Mouse (Mus musculus) lung, postnatal 0 days (tissue): Measurements from ENCODE around the gene Kdelr3. TPM values are rescaled to one million over a fixed set of nuclear protein-coding genes. Genes with fewer than 3 reads are reported as not detected.
A peak's percentile ranks its signal among the peaks of the same experiment; 100 is the strongest.

Experiments used
- ATAC-seq: fragments of 200-750 bp; cut with Nextera tagmentation; 2 replicates; pipeline ENCODE4 v1.8.0; 2017; ENCODE audit warnings: moderate library complexity
- DNase-seq: peaks from one replicate; pipeline ENCODE4 v3.0.0-alpha.2; 2016; ENCODE audit warnings: low spot score
- H3K27ac ChIP-seq: fragments of 300-500 bp; sonication (generic); 2 replicates; pipeline ENCODE4 v1.5.1; 2014; ENCODE audit warnings: antibody characterized with exemption, mild to moderate bottlenecking, low read length, mixed read lengths
- H3K27me3 ChIP-seq: fragments of 300-500 bp; sonication (generic); replicated peaks from 2 replicates; pipeline ENCODE4 v1.6.1; 2014; ENCODE audit warnings: low read length, mixed read lengths; ENCODE audit not compliant: insufficient read depth
- H3K36me3 ChIP-seq: fragments of 300-500 bp; sonication (generic); 2 replicates; pipeline ENCODE4 v1.6.1; 2014; ENCODE audit warnings: low read length, mixed read lengths; ENCODE audit not compliant: insufficient read depth
- H3K4me1 ChIP-seq: fragments of 300-500 bp; sonication (generic); 2 replicates; pipeline ENCODE4 v1.6.1; 2014; ENCODE audit warnings: antibody characterized with exemption, low read depth, low read length, mixed read lengths; ENCODE audit not compliant: insufficient read depth
- H3K4me2 ChIP-seq: fragments of 300-500 bp; sonication (generic); replicated peaks from 2 replicates; pipeline ENCODE4 v1.6.1; 2014; ENCODE audit warnings: low read depth, mild to moderate bottlenecking, low read length, moderate library complexity, mixed read lengths
- H3K4me3 ChIP-seq: fragments of 300-500 bp; sonication (generic); 2 replicates; pipeline ENCODE4 v1.5.1; 2014; ENCODE audit warnings: low read depth, low read length
- H3K9ac ChIP-seq: fragments of 300-500 bp; sonication (generic); replicated peaks from 2 replicates; pipeline ENCODE4 v1.6.1; 2014; ENCODE audit warnings: low read depth, mild to moderate bottlenecking
- H3K9me3 ChIP-seq: fragments of 300-500 bp; sonication (generic); 2 replicates; pipeline ENCODE4 v1.6.1; 2016; ENCODE audit warnings: low read length, mixed read lengths
- CTCF ChIP-seq: IDR thresholded peaks from 2 replicates; pipeline ENCODE4 v1.5.1; 2016; ENCODE audit warnings: antibody characterized with exemption, mild to moderate bottlenecking
- EP300 ChIP-seq: IDR thresholded peaks from 2 replicates; pipeline ENCODE4 v1.6.1; 2016; ENCODE audit warnings: antibody characterized with exemption, mild to moderate bottlenecking, control low read depth
- WGBS: fragments of 180-500 bp; shearing (Covaris S2); extraction: QIAGEN DNeasy Blood & Tissue Kit; methylation state at CpG from one replicate; pipeline ENCODE4 v1.1.7; 2014; 5-methylcytosine and 5-hydroxymethylcytosine counted together
- polyA plus RNA-seq: library from polyadenylated mRNA; unstranded; fragments of >200 nt; fragmentation: Nextera tagmentation; extraction: Ambion mirVana; gene quantifications from 2 replicates; pipeline ENCODE4 v1.2.1, GENCODE M21; 2015

Kdelr3 gene
- polyA plus RNA-seq, 1 experiment from 2014 or later = 64.5 TPM

DNA sequence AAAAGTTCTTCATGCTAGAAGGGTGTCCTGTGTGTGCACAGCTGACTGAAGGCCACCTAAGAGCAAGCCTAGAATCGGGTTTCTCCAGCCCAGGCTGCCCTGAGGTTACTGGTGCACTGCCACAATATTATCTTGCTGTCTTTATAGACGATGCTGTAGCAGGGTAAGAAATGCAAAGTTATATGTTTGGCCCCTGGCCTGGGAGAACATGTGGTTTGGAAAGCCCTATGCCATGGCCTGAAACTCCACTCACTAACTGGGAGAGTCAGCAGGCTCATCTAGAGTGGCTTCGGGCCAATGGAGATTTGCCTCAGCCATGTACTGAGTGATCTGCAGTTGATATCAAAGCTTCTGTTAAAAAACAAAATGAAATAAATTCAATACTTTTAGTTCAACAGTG lies 17.6 kb downstream of the Kdelr3 start:
- Histone ChIP-seq H3K9ac (no peak overlapping the region), H3K4me1 (no peaks in the 10 kb centered on the region), H3K9me3 (no peaks in the 10 kb centered on the region), H3K4me3 (no peak overlapping the region), H3K4me2 (no peak overlapping the region), H3K36me3 (peaks cover 85% of the 10 kb centered on the region), H3K27me3 (no peaks in the 10 kb centered on the region), H3K27ac (no peak overlapping the region)
- TF ChIP-seq CTCF (no peak), EP300 (no peak)
- 77% methylated on average over 3 of the region's 3 CpGs for WGBS
- ATAC-seq (no peak), DNase-seq (no peak)

GRCm38 (mm10) chr15:79543968-79544367 lies 27.8 kb downstream of the Kdelr3 start:
- Histone ChIP-seq H3K4me3 (no peak overlapping the region), H3K4me2 (peak overlapping the region; percentile 30), H3K27me3 (no peaks in the 10 kb centered on the region), H3K9me3 (no peaks in the 10 kb centered on the region), H3K27ac (no peak overlapping the region), H3K36me3 (peaks cover 30% of the 10 kb centered on the region), H3K9ac (no peak overlapping the region), H3K4me1 (peaks cover 15% of the 10 kb centered on the region)
- WGBS = 63% methylated on average over 3 of the region's 3 CpGs
- ATAC-seq (no peak), DNase-seq (peak; percentile 81)
- TF ChIP-seq CTCF = no peak
- TF ChIP-seq EP300 = peak; percentile 38; the same call in 1 of the 2 replicates

DNA sequence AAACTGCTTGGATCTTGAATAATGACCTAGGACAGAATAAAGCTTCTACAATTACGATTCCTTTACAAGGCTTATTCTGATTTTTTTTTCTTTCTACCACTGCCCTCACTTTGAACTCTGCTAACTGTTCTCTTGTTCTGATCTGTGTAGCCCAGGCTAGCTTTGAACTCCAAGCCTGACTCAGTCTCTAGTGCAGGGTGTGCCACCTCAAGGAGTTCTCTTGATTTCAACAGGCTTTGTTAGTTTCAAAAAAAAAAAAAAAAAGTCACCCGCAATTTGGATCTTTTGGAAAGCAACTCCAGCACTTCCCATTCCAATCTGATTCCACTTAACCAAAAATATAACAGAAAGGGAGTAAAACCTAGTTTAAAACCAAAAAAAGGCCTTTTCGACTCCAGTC lies 29.3 kb downstream of the Kdelr3 start:
- peaks cover 15% of the 10 kb centered on the region for H3K36me3 ChIP-seq
- H3K4me1 ChIP-seq = peaks cover 15% of the 10 kb centered on the region
- no peaks in the 10 kb centered on the region for H3K9me3 ChIP-seq
- peak overlapping the region; percentile 100 for H3K27ac ChIP-seq
- H3K9ac ChIP-seq = peak overlapping the region; percentile 100
- no peaks in the 10 kb centered on the region for H3K27me3 ChIP-seq
- H3K4me2 ChIP-seq = peak overlapping the region; percentile 64
- peak; percentile 57 for DNase-seq
- WGBS = 2% methylated on average over 3 of the region's 3 CpGs
- H3K4me3 ChIP-seq = peak overlapping the region; percentile 99
- TF ChIP-seq EP300 (no peak), CTCF (no peak)
- no peak for ATAC-seq

GRCm38 (mm10) chr15:79545921-79546399 lies 29.7 kb downstream of the Kdelr3 start:
- Histone ChIP-seq H3K9me3 (no peaks in the 10 kb centered on the region), H3K36me3 (peaks cover 13% of the 10 kb centered on the region), H3K9ac (peak overlapping the region; percentile 100), H3K4me2 (peak overlapping the region; percentile 64), H3K4me3 (peak overlapping the region; percentile 99), H3K27me3 (no peaks in the 10 kb centered on the region), H3K27ac (peak overlapping the region; percentile 100), H3K4me1 (peaks cover 15% of the 10 kb centered on the region)
- under 1% methylated on average over 46 of the region's 52 CpGs for WGBS
- peak; percentile 57 for ATAC-seq
- peak; percentile 85 for DNase-seq
- TF ChIP-seq CTCF = 0 out of 2 replicates have a peak, but pooled peaks have one; percentile 3
- no peak for TF ChIP-seq EP300

DNA sequence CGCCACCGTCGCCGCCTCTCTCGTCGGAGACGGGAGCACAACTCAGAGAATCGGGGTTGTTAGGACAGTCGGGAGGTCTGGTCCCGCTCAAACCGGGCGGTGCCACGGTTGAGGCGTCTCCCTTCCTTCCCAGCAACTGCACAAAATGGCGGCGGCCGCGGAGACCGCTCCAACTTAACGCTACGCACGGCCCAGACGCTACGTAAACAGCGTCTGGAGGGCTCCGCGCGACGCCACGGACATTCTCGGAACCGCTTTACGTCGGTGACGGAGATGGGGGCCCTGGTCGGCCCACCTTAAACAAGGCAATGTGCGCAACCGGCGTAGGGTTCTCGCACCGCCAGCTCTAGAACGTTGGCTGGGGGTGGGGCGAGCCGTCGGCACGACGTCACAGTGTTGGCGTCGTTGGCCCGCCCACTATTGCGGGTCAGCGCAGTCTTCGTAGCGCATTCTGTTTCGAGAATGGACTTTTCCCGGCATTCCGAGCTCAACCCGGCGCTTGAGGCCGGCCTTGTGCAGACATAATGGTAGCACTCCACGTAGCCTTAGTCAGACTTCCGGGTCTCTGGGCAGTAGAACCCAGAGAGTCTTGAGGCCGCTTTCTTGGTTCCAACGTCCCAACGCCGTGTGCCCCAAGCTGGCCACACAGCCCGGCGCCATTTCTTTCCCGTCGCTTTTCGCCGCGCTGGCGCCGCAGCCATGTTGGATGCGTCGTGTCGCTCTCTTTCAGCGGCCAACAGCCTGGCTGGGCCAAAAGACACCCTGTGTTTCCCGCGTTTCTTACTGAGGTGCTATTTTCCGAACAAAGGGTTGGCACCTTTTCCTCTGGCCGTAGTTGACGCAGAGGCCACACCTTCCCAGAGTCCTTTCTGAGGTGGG lies 30.4 kb downstream of the Kdelr3 start, which contains the start of gene Ddx17:
TSS of gene Ddx17 (minus strand) at position 332 of the 879 bp plus-strand sequence.
- DNase-seq (peak; percentile 97), ATAC-seq (peak; percentile 97)
- Histone ChIP-seq H3K27ac (peak within 1 kb of the TSS; percentile 100), H3K4me2 (peak within 1 kb of the TSS; percentile 64), H3K36me3 (peaks cover 10% of the 10 kb centered on the region), H3K4me3 (peak within 1 kb of the TSS; percentile 99), H3K4me1 (peaks cover 15% of the 10 kb centered on the region), H3K9me3 (no peaks in the 10 kb centered on the region), H3K27me3 (no peaks in the 10 kb centered on the region), H3K9ac (peak within 1 kb of the TSS; percentile 100)
- 3% methylated on average over 84 of the region's 84 CpGs for WGBS
- no peak for TF ChIP-seq CTCF
- peak; percentile 89; the same call in 1 of the 2 replicates for TF ChIP-seq EP300

DNA sequence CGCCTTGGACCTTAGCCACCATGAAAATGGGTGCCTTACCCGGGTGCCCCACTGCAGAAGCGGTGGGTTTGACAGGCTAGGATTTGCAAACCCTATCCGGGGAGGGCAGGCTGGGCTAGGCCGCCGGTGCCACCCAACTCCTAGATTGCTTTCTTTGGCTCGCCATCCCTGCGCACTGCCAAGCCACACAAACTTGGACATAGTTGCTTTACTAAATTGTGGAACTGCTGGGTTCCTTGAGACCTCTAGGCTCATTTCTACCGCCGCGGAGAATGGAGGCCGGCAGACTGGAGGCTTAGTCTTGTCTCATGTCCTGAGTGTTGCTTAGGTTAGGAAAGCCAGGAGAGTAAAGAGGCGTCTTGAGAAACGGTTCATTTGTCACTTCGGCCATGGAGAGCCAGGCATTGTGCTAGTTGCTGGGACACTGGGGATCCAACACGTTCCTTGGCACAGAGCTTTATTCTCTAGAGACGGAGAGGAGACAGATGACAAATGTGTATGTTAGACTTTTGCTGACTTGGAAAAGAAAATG lies 31.1 kb downstream of the Kdelr3 start:
- H3K36me3 ChIP-seq = peaks cover 4% of the 10 kb centered on the region; the same call in 1 of the 2 replicates
- H3K27me3 ChIP-seq = no peaks in the 10 kb centered on the region
- DNase-seq = no peak
- TF ChIP-seq EP300 (no peak), CTCF (no peak)
- ATAC-seq = no peak
- 81% methylated on average over 17 of the region's 17 CpGs for WGBS
- H3K4me3 ChIP-seq = peak overlapping the region; percentile 99
- H3K27ac ChIP-seq = peak overlapping the region; percentile 100
- H3K4me2 ChIP-seq = peak overlapping the region; percentile 64
- peak overlapping the region; percentile 52; the same call in 1 of the 2 replicates for H3K9ac ChIP-seq
- no peaks in the 10 kb centered on the region for H3K9me3 ChIP-seq
- H3K4me1 ChIP-seq = peaks cover 15% of the 10 kb centered on the region
